Mouse (Mus musculus) C2C12 (cell line): ENCODE data around the gene Spindoc. TPM values are rescaled to one million over a fixed set of nuclear protein-coding genes. Genes with fewer than 3 reads are reported as not detected.
A peak's percentile ranks its signal among the peaks of the same experiment; 100 is the strongest.

Experiments
- H3K27me3 ChIP-seq: one replicate; pipeline ENCODE4 v1.6.1; 2011; ENCODE audit not compliant: control insufficient read depth, insufficient read depth, insufficient read length
- H3K36me3 ChIP-seq: one replicate; pipeline ENCODE4 v1.6.1; 2011; ENCODE audit not compliant: control insufficient read depth, insufficient read depth
- H3K4me3 ChIP-seq: one replicate; pipeline ENCODE4 v1.5.1; 2011; ENCODE audit warnings: mild to moderate bottlenecking, control low read depth; ENCODE audit not compliant: poor library complexity, insufficient read depth, severe bottlenecking
- H3K79me2 ChIP-seq: one replicate; pipeline ENCODE4 v1.6.1; 2011; ENCODE audit not compliant: control insufficient read depth, insufficient read depth
- H3K79me3 ChIP-seq: one replicate; pipeline ENCODE4 v1.6.1; 2011; ENCODE audit warnings: low read depth, control low read depth
- H3ac ChIP-seq: one replicate; pipeline ENCODE3; 2011; ENCODE audit warnings: low read depth; ENCODE audit not compliant: control insufficient read depth, insufficient read length
- CEBPB ChIP-seq: IDR thresholded peaks from one replicate; pipeline ENCODE4 v1.6.1; 2011; ENCODE audit warnings: low read depth, mild to moderate bottlenecking, control low read depth, moderate library complexity
- CTCF ChIP-seq: IDR thresholded peaks from one replicate; pipeline ENCODE4 v1.5.1; 2011; ENCODE audit not compliant: control insufficient read depth, insufficient read depth, insufficient read length
- FOSL1 ChIP-seq: IDR thresholded peaks from one replicate; pipeline ENCODE4 v1.8.0; 2011; ENCODE audit warnings: mild to moderate bottlenecking, low read length; ENCODE audit not compliant: poor library complexity, insufficient read depth, severe bottlenecking
- MAX ChIP-seq: IDR thresholded peaks from one replicate; pipeline ENCODE4 v1.6.1; 2011; ENCODE audit warnings: mild to moderate bottlenecking, control low read depth
- MYOD1 ChIP-seq: IDR thresholded peaks from one replicate; pipeline ENCODE4 v1.6.1; 2011; ENCODE audit warnings: low read depth; ENCODE audit not compliant: control insufficient read depth, insufficient read length
- MYOG ChIP-seq: IDR thresholded peaks from one replicate; pipeline ENCODE4 v1.6.1; 2011; ENCODE audit not compliant: control insufficient read depth, insufficient read length; ENCODE audit errors: extremely low read depth
- USF1 ChIP-seq: IDR thresholded peaks from one replicate; pipeline ENCODE4 v1.6.1; 2011; ENCODE audit warnings: low read depth, mild to moderate bottlenecking, control low read depth, moderate library complexity
- polyA plus RNA-seq: library from polyadenylated mRNA; unstranded; fragments of >200 nt; fragmentation: generic; extraction: Trizol; gene quantifications from one replicate; pipeline ENCODE4 v1.2.1, GENCODE M21; 2012; ENCODE audit warnings: missing spikeins

Spindoc gene
- polyA plus RNA-seq, 1 experiment = 21.6 TPM

DNA sequence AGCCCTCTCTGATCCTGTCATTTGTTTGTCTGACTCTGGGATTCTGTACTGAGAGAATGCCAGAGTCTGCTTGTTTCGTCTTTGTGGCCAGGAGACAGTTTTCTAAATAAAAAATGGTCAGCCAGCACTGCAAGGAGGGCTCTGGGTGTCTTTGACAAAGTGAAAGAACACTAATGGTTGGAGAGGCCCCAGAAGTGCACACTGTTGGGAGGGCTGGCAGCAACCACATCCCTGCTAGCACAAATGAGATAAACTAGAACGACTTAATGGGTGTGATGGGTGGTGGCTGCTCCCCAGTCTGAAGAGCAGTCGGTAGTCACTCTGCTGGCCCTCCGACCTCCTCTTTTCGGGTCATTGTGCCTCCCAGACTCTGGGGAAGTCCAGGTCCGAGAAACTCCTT is 36.3 kb upstream of the Spindoc start:
- Histone ChIP-seq H3ac (peak overlapping the region; percentile 50), H3K79me3 (peaks cover 24% of the 10 kb centered on the region), H3K36me3 (peaks cover 20% of the 10 kb centered on the region), H3K27me3 (no peaks in the 10 kb centered on the region), H3K4me3 (peak overlapping the region; percentile 18), H3K79me2 (peaks cover 35% of the 10 kb centered on the region)
- TF ChIP-seq CTCF (no peak), USF1 (no peak), MAX (no peak), MYOD1 (no peak), FOSL1 (no peak), CEBPB (no peak), MYOG (no peak)

DNA sequence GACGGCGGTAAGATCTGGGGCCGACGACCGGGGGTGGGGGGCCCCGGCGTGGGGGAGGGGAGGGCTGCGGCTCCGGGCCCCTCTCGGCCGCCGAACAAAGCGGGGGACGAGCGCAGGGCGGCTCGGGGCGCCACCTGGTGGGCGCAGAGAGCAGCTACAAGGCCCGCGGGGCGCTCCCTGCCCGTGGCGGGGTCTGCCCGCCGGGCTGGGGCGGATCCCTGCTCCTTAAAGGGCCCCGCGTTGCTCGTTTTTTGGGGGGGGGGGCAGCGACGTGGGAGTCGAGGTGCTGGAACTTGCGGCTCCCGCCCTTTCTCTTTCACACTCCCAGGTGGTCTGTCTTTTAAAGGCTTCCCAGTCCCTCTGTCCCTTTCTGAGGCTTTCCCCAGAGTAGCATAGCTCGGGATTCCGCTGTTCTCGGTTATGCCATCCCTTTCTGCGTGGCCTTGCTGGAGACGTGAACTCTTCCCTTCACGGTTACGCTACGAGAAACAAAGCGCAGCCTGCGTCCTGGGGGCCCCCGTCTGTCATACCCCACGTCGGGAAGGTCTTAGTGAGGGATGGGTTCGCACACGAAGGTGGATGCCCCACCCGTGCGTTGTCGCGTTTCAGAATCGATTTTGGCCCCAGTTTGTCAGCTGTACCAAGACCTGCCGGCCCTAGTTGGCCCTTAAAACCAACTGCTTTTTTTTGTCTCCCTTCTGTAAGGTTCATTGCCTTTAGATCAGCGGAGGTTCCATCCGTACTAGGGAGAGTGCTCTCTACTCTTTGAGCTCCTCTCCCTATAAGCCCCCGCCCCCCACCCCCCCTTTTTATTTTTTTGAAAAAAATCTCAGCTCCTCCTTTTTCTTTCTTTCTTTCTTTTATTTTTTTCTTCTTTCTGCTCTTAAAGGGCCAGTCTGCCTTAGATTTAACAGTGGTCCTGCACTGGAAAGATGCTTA is 35.4 kb upstream of the Spindoc start:
- Histone ChIP-seq H3K36me3 (peaks cover 15% of the 10 kb centered on the region), H3K79me3 (peaks cover 24% of the 10 kb centered on the region)

DNA sequence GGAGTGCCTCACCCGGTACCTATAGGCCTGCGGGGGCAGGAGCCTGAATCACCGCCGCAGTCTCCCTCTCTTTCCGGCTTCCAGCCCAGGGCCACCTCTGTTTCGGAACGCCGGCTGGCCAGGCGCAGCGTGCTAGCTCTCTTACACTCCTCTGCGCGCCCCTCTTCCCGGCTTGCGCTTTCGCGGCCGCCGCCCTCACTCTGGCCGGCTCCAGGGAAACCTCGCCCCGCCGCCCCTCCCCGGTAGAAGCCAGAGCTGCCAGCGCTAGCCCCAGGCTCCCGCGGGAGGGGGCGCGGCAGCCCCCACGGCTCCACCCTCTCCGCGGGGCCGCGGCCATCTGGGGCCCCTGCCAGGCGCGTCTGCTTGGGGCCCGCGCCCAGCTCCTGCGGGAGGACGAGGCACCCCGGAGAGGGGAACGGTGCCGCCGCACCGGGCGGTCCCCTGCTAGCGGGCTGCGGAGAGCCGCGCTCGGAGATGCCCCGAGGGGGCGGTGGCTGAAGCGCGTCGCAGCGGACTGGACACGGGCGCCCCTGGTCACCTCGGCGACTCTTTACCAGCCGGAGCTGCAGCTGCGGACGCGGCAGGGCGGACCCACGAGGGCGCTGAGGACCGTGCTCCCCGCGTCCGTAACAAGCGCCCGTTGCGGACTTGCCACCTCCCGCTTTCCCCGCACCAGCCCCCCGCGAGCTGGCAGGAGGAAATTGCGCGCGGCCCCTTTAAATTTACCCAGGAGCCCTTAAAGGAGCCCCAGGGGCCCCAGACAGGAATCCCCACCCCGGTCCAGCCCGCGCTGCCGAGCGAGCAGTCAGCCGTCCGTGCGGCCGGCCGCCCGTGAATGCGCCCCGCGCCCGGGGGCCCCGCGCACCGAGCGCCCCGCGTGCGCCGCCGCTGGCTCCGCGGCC is 34.3 kb upstream of the Spindoc start, which contains the start of gene 2700081O15Rik:
TSS of gene 2700081O15Rik (plus strand) at position 792 of the 902 bp plus-strand sequence.
- Histone ChIP-seq H3K4me3 (peak within 1 kb of the TSS; percentile 83), H3K79me2 (peaks cover 35% of the 10 kb centered on the region)
- TF ChIP-seq MAX = no peak
- TF ChIP-seq MYOG = no peak
- TF ChIP-seq USF1 = no peak
- no peak for TF ChIP-seq MYOD1
- no peak for TF ChIP-seq CEBPB
- no peak for TF ChIP-seq FOSL1
- no peak for TF ChIP-seq CTCF

More for the DNA sequence above, 35.4 kb upstream of the Spindoc start:
- H3K4me3 ChIP-seq = peak overlapping the region; percentile 83
- H3K27me3 ChIP-seq = no peaks in the 10 kb centered on the region
- peak overlapping the region; percentile 93 for H3ac ChIP-seq
- no peak for TF ChIP-seq USF1
- peak; percentile 96 for TF ChIP-seq CTCF
- TF ChIP-seq FOSL1 = no peak
- TF ChIP-seq MYOG = no peak
- no peak for TF ChIP-seq MAX
- no peak for TF ChIP-seq CEBPB
- H3K79me2 ChIP-seq = peaks cover 35% of the 10 kb centered on the region

DNA sequence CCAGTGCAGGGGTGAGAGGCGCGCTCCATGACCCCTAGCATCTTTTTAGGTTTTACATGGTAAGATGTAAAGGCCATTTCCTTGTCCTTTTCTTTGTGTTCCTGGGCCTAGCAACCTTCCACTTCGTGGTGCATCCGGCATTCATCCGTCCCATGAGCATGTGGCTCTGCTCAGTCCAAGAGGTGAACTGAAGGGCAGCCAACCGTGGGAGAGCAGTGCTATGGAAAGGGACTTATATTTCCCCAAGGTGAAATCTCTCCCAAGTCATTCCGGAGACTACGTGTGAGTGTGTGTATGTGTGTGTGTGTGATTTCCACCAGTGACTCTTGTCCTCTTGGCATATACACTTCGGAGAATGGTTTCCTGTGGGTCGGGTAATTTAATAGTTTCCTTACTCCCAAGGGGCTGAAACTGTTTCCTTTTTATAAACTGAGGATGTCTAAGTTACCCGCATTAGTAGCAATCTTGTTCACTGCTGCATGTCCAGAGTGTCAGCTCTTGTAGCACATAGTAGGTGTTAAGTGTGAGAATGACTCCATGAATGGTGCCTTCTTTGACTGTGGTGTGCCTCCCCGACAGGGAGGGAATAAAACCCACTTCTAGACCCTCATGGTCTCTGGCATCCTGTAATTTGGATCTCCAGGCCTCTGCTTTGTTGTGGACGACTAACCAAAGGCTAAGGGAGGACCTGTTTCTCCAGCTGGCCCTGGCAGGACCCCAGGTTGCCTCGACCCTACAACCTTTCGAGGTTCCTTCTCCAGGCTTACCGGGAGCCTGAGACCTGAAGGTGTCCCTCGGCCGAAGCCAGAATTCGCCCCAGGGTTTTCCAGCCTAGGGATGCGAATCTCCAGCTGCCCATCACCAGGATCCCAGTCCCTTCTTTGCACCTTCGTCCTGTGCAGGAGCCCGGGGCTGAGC is 33.4 kb upstream of the Spindoc start:
- TF ChIP-seq CEBPB (no peak), MYOG (no peak), CTCF (no peak), MYOD1 (no peak), USF1 (no peak), MAX (no peak), FOSL1 (no peak)
- Histone ChIP-seq H3K4me3 (peak overlapping the region; percentile 83), H3K79me3 (peaks cover 24% of the 10 kb centered on the region), H3K36me3 (peaks cover 9% of the 10 kb centered on the region), H3K79me2 (peaks cover 35% of the 10 kb centered on the region), H3K27me3 (no peaks in the 10 kb centered on the region), H3ac (peak overlapping the region; percentile 93)

More for the DNA sequence above, 34.3 kb upstream of the Spindoc start, which contains the start of gene 2700081O15Rik:
- H3K36me3 ChIP-seq = peaks cover 9% of the 10 kb centered on the region
- H3K27me3 ChIP-seq = no peaks in the 10 kb centered on the region
- H3ac ChIP-seq = peak within 1 kb of the TSS; percentile 93
- H3K79me3 ChIP-seq = peaks cover 24% of the 10 kb centered on the region
